Mouse (Mus musculus) gastrocnemius, adult 18-20 months (tissue): Measurements from ENCODE around the gene Glrb. TPM values are rescaled to one million over a fixed set of nuclear protein-coding genes. Genes with fewer than 3 reads are reported as not detected.

Source experiments
- DNase-seq: peaks from one replicate; pipeline ENCODE4 v3.0.0; 2021; ENCODE audit warnings: low spot score
- long read RNA-seq, 2 experiments: library from polyadenylated mRNA; stranded (forward); transcript quantifications; one replicate each; pipeline ENCODE4 v2.0.0; 2021
- total RNA-seq, 2 experiments: library from RNA; stranded (reverse); gene quantifications; 2 replicates each; pipeline ENCODE4 v1.2.3; 2021

Gene Glrb
- total RNA-seq = under 1 TPM; 0.16 to 0.24 TPM
- long read RNA-seq, experiment 1, partial matches to known transcripts = 0 of 1 reads
- long read RNA-seq, experiment 1, other reads (novel, unspliced or antisense) = 1 of 1 reads
- long read RNA-seq, experiment 2 = 0 reads

- no peak for DNase-seq
Observed at GRCm38 (mm10) chr3:80913111-80913778, at the start of gene Glrb. TSS of gene Glrb (minus strand) at chr3:80913660.

- no peak for DNase-seq
Observed at GRCm38 (mm10) chr3:80959965-80960364, 46.5 kb upstream of the Glrb start.

GRCm38 (mm10) chr3:80958591-80958990, 45.1 kb upstream of the Glrb start:
- DNase-seq = peak; percentile 55

GRCm38 (mm10) chr3:80913779-80914284, 372 bp upstream of the Glrb start:
- DNase-seq = no peak

GRCm38 (mm10) chr3:80894745-80895480, 18.5 kb downstream of the Glrb start:
- DNase-seq = no peak

- DNase-seq = no peak
Observed at GRCm38 (mm10) chr3:80894328-80894727, 19.1 kb downstream of the Glrb start.

- DNase-seq = no peak
Observed at GRCm38 (mm10) chr3:80893055-80893690, 20.3 kb downstream of the Glrb start.

- DNase-seq = no peak
Observed at GRCm38 (mm10) chr3:80891087-80891486, 22.4 kb downstream of the Glrb start.

- no peak for DNase-seq
Observed at GRCm38 (mm10) chr3:80885174-80885573, 28.3 kb downstream of the Glrb start.

GRCm38 (mm10) chr3:80883601-80884000, 29.9 kb downstream of the Glrb start:
- DNase-seq = no peak

GRCm38 (mm10) chr3:80880660-80881293, 32.7 kb downstream of the Glrb start:
- DNase-seq = no peak

- DNase-seq = no peak
Observed at GRCm38 (mm10) chr3:80878571-80878970, 34.9 kb downstream of the Glrb start.

- no peak for DNase-seq
Observed at GRCm38 (mm10) chr3:80874690-80875353, 38.6 kb downstream of the Glrb start.

- DNase-seq = no peak
Observed at GRCm38 (mm10) chr3:80874081-80874480, 39.4 kb downstream of the Glrb start.

GRCm38 (mm10) chr3:80871472-80872171, 41.8 kb downstream of the Glrb start:
- DNase-seq = no peak

GRCm38 (mm10) chr3:80867328-80867727, 46.1 kb downstream of the Glrb start:
- DNase-seq = no peak

- no peak for DNase-seq
Observed at GRCm38 (mm10) chr3:80852912-80853507, 60.5 kb downstream of the Glrb start.

GRCm38 (mm10) chr3:80850947-80851346, 62.5 kb downstream of the Glrb start:
- no peak for DNase-seq

GRCm38 (mm10) chr3:80845634-80846033, 67.8 kb downstream of the Glrb start:
- no peak for DNase-seq

- DNase-seq = no peak
Observed at GRCm38 (mm10) chr3:80839845-80840244, 73.6 kb downstream of the Glrb start.
